ENCODE assay signal across 17 mouse cellular contexts in the genomic region with DNA sequence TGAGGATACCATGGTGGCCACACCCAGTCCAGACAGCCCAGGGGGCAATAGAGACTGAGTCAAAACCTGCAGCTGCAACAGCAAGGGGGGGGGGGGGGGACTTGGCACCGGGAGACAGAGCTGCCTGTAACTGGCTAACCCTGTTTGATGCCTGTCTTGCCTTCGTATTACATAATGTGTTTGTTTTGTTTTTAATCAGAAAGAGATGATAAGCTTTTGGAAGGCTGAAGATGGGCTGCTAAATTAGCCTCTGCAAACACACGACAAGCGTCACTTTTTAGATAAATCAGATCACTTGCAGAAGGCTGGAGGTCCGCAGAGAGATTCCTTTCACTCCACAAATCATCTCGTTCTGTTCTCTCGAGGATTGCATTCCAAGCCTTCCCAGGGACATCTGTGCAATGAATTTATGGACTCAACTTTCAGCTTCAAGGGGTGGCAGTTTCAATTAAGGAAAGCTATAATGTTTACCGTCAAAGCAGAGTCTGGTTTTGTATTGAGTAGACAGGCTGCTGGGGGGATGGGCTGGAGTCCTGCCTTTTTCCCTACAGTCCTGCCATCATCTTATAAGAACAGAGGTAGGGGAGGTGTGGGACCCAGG. TPM values are rescaled to one million over a fixed set of nuclear protein-coding genes. Genes with fewer than 3 reads are reported as not detected.
DNase-seq lines count a peak whose midpoint lies in the region; ATAC-seq lines count a peak whose summit lies in the region.
"Had no signal": no experiment of that assay in that cellular context is flagged by ENCODE, and none has a peak within 500 bp of the region (broad histone marks: within the 10 kb centered on the region; RNA-seq: fewer than 3 reads in every experiment).

No protein-coding gene starts in this region.

- peaks cover 61% of the 10 kb centered on the region for H3K4me1 ChIP-seq in hindbrain, embryonic 12.5 days
- peaks cover 4% of the 10 kb centered on the region for H3K4me1 ChIP-seq in hindbrain, embryonic 11.5 days (replicated peaks; ENCODE audit: control insufficient read depth, insufficient read depth, low read length)
- H3K4me1 ChIP-seq in embryonic facial prominence, embryonic 15.5 days = peaks cover 53% of the 10 kb centered on the region

- no peak overlapping the region for H3K4me2 ChIP-seq in hindbrain, embryonic 12.5 days (replicated peaks)
- no peak overlapping the region for H3K4me2 ChIP-seq in hindbrain, embryonic 11.5 days (replicated peaks; ENCODE audit: low read depth, low read length)
- 0 out of 2 replicates have a peak overlapping the region, but pooled peaks have one; percentile 4 for H3K4me2 ChIP-seq in embryonic facial prominence, embryonic 15.5 days (replicated peaks)
- H3K4me2 ChIP-seq: liver, embryonic 11.5 days had no signal

- no peak for DNase-seq in hindbrain, embryonic 11.5 days (ENCODE audit: low spot score)
- DNase-seq in Muller cell, postnatal 12 days (ENCODE audit: inconsistent ontology term) = peak; percentile 62
- DNase-seq in neural tube, embryonic 10.5 days (ENCODE audit: extremely low spot score, low spot score) = peak; percentile 40
- DNase-seq in natural killer cell, adult 2 months (ENCODE audit: low spot score in 2 of 2) = no peak
- no peak for DNase-seq in adrenal gland, adult 18-20 months (ENCODE audit: low spot score in 2 of 2)
- DNase-seq: adrenal gland, adult 8-10 months; cerebellum, postnatal 25 days; gastrocnemius, postnatal 36 days; kidney, adult 18-20 months; layer of hippocampus, adult 9-11 months; right cerebral cortex, postnatal 14 days; thymus, postnatal 14 days had no signal

- 0 out of 2 replicates have a peak, but pooled peaks cover under 1% of the 10 kb centered on the region for H3K27me3 ChIP-seq in hindbrain, embryonic 12.5 days
- no peaks in the 10 kb centered on the region for H3K27me3 ChIP-seq in hindbrain, embryonic 11.5 days (ENCODE audit: control insufficient read depth, insufficient read depth, low read length)
- H3K27me3 ChIP-seq in embryonic facial prominence, embryonic 15.5 days = no peaks in the 10 kb centered on the region; the same call in 1 of the 2 replicates

- ATAC-seq in hindbrain, embryonic 12.5 days (ENCODE audit: low FRiP score) = no peak
- ATAC-seq in hindbrain, embryonic 11.5 days (ENCODE audit: low FRiP score) = no peak
- 0 out of 2 replicates have a peak, but pooled peaks have one; percentile 6 for ATAC-seq in embryonic facial prominence, embryonic 15.5 days (ENCODE audit: insufficient number of reproducible peaks, low FRiP score, low TSS enrichment, low read depth)
- no peak for ATAC-seq in erythroblast, adult 5-6 weeks (replicated peaks; ENCODE audit: low FRiP score, poor library complexity, severe bottlenecking)
- ATAC-seq: forebrain, embryonic 14.5 days had no signal

- 0 out of 2 replicates have a peak overlapping the region, but pooled peaks have one; percentile 4 for H3K27ac ChIP-seq in hindbrain, embryonic 12.5 days
- no peak overlapping the region for H3K27ac ChIP-seq in hindbrain, embryonic 11.5 days (ENCODE audit: low read depth, low read length)
- peak overlapping the region; percentile 60 for H3K27ac ChIP-seq in embryonic facial prominence, embryonic 15.5 days (replicated peaks)

- 28% methylated on average over 8 of the region's 8 CpGs for WGBS in hindbrain, embryonic 12.5 days
- 40% methylated on average over 8 of the region's 8 CpGs for WGBS in hindbrain, embryonic 11.5 days
- 7% methylated on average over 8 of the region's 8 CpGs for WGBS in embryonic facial prominence, embryonic 15.5 days

- H3K36me3 ChIP-seq in hindbrain, embryonic 12.5 days = no peaks in the 10 kb centered on the region
- H3K36me3 ChIP-seq in hindbrain, embryonic 11.5 days (ENCODE audit: control insufficient read depth, insufficient read depth, low read length) = no peaks in the 10 kb centered on the region
- H3K36me3 ChIP-seq in embryonic facial prominence, embryonic 15.5 days = no peaks in the 10 kb centered on the region

- no peaks in the 10 kb centered on the region for H3K9me3 ChIP-seq in hindbrain, embryonic 12.5 days (replicated peaks)
- H3K9me3 ChIP-seq in hindbrain, embryonic 11.5 days (ENCODE audit: control insufficient read depth, low read length) = no peaks in the 10 kb centered on the region
- H3K9me3 ChIP-seq in embryonic facial prominence, embryonic 15.5 days (replicated peaks) = no peaks in the 10 kb centered on the region

- no peak overlapping the region for H3K9ac ChIP-seq in hindbrain, embryonic 12.5 days
- no peak overlapping the region for H3K9ac ChIP-seq in hindbrain, embryonic 11.5 days (ENCODE audit: low read depth, low read length)
- no peak overlapping the region for H3K9ac ChIP-seq in embryonic facial prominence, embryonic 15.5 days

- no peak overlapping the region for H3K4me3 ChIP-seq in hindbrain, embryonic 12.5 days
- no peak overlapping the region for H3K4me3 ChIP-seq in hindbrain, embryonic 11.5 days (ENCODE audit: low read depth, low read length)
- no peak overlapping the region for H3K4me3 ChIP-seq in embryonic facial prominence, embryonic 15.5 days (replicated peaks)

RNA-seq across cellular contexts. Expression of gene Uqcc2, which starts 12.7 kb away (rescaled TPM):
- 263 and 312 TPM in 2 replicates for polyA plus RNA-seq in hindbrain, embryonic 12.5 days (2016; fragmentation: Nextera tagmentation; extraction: Ambion mirVana)
- polyA plus RNA-seq in hindbrain, embryonic 11.5 days (2014; fragmentation: Nextera tagmentation; extraction: Ambion mirVana) = 326 and 345 TPM in 2 replicates
- polyA plus RNA-seq in embryonic facial prominence, embryonic 15.5 days (2015; fragmentation: Nextera tagmentation; extraction: Ambion mirVana) = 301 and 312 TPM in 2 replicates
- 37.1 and 39.7 TPM in 2 replicates for total RNA-seq in erythroblast, adult 5-6 weeks (2015; ENCODE audit: low replicate concordance)
- 19.8 and 25.6 TPM in 2 replicates for total RNA-seq in erythroblast, adult 5-6 weeks (2017; ENCODE audit: low replicate concordance)
- total RNA-seq in adrenal gland, adult 18-20 months (2021) = 100 to 1,000 TPM; 266 to 331 TPM

RNA-seq across cellular contexts. Expression of gene Ip6k3, which starts 21.2 kb away (rescaled TPM):
- polyA plus RNA-seq in hindbrain, embryonic 12.5 days (2016; fragmentation: Nextera tagmentation; extraction: Ambion mirVana) = 0.40 and 0.54 TPM in 2 replicates
- polyA plus RNA-seq in hindbrain, embryonic 11.5 days (2014; fragmentation: Nextera tagmentation; extraction: Ambion mirVana) = 0.23 and 0.49 TPM in 2 replicates
- 0.81 and 0.91 TPM in 2 replicates for polyA plus RNA-seq in embryonic facial prominence, embryonic 15.5 days (2015; fragmentation: Nextera tagmentation; extraction: Ambion mirVana)
- not detected in 2 replicates for total RNA-seq in erythroblast, adult 5-6 weeks (2015; ENCODE audit: low replicate concordance)
- total RNA-seq in erythroblast, adult 5-6 weeks (2017; ENCODE audit: low replicate concordance) = not detected in 2 replicates
- total RNA-seq in adrenal gland, adult 18-20 months (2021) = 1 to 10 TPM in 1 of 2 experiments, under 1 TPM in 1; 0.60 to 2.2 TPM

RNA-seq across cellular contexts. Expression of gene Lemd2, which starts 57.8 kb away (rescaled TPM):
- polyA plus RNA-seq in hindbrain, embryonic 12.5 days (2016; fragmentation: Nextera tagmentation; extraction: Ambion mirVana) = 32.9 and 38.2 TPM in 2 replicates
- polyA plus RNA-seq in hindbrain, embryonic 11.5 days (2014; fragmentation: Nextera tagmentation; extraction: Ambion mirVana) = 12.4 and 16.5 TPM in 2 replicates
- 17.3 and 18.7 TPM in 2 replicates for polyA plus RNA-seq in embryonic facial prominence, embryonic 15.5 days (2015; fragmentation: Nextera tagmentation; extraction: Ambion mirVana)
- total RNA-seq in erythroblast, adult 5-6 weeks (2015; ENCODE audit: low replicate concordance) = 2.7 and 5.4 TPM in 2 replicates
- total RNA-seq in erythroblast, adult 5-6 weeks (2017; ENCODE audit: low replicate concordance) = 12.9 and 13.5 TPM in 2 replicates
- 10 to 100 TPM; 60.5 to 72.7 TPM for total RNA-seq in adrenal gland, adult 18-20 months (2021)

Comparison
In these comparisons a context has a peak if more than half of its experiments do, and no peak if none do; other contexts are left out.
1. DNase-seq: peak in Muller cell, postnatal 12 days (single experiment) and neural tube, embryonic 10.5 days (single experiment); none in hindbrain, embryonic 11.5 days (single experiment), natural killer cell, adult 2 months (0 of 2) and adrenal gland, adult 18-20 months (0 of 2).